Mouse (Mus musculus) cerebellum, adult 2 months (tissue): Measurements from ENCODE around the gene Hip1r. TPM values are rescaled to one million over a fixed set of nuclear protein-coding genes. Genes with fewer than 3 reads are reported as not detected.

Experiments
- DNase-seq, 2 experiments: peaks; one replicate each; pipeline ENCODE4 v3.0.0; 2021
- H3K27ac ChIP-seq: fragments of 200-500 bp; 2 replicates; pipeline ENCODE4 v1.5.1; 2012; ENCODE audit warnings: low read length, control low read depth, inconsistent platforms; ENCODE audit not compliant: insufficient read depth
- H3K27me3 ChIP-seq: fragments of 200-500 bp; 2 replicates; pipeline ENCODE4 v1.6.1; 2012; ENCODE audit warnings: inconsistent platforms, mild to moderate bottlenecking, low read length, moderate library complexity; ENCODE audit not compliant: control insufficient read depth, insufficient read depth
- H3K4me1 ChIP-seq: fragments of 200-500 bp; 2 replicates; pipeline ENCODE4 v1.6.1; 2011; ENCODE audit warnings: low read length; ENCODE audit not compliant: control insufficient read depth, insufficient read depth
- H3K4me3 ChIP-seq: fragments of 200-500 bp; replicated peaks from 2 replicates; pipeline ENCODE3; 2011; ENCODE audit warnings: mild to moderate bottlenecking, low read depth, low read length, control low read depth; ENCODE audit not compliant: insufficient read depth
- CTCF ChIP-seq: fragments of 200-500 bp; IDR thresholded peaks from 2 replicates; pipeline ENCODE4 v1.5.1; 2011; ENCODE audit warnings: low read depth, mild to moderate bottlenecking, control low read depth, low read length, moderate library complexity, borderline replicate concordance; ENCODE audit not compliant: insufficient read depth
- POLR2A ChIP-seq: fragments of 200-500 bp; IDR thresholded peaks from 2 replicates; pipeline ENCODE4 v1.6.1; 2011; ENCODE audit warnings: low read length, control low read depth, borderline replicate concordance; ENCODE audit not compliant: insufficient read depth
- WGBS: fragments of 180-500 bp; shearing (Covaris S2); methylation state at CpG from one replicate; pipeline ENCODE4 v1.1.7; 2018; 5-methylcytosine and 5-hydroxymethylcytosine counted together
- polyA plus RNA-seq: library from polyadenylated mRNA; depleted of rRNA; stranded (reverse); fragments of >200 nt; gene quantifications from 2 replicates; pipeline ENCODE4 v1.2.3, GENCODE M21; 2012

The Hip1r gene
- polyA plus RNA-seq, 1 experiment: 42.4 TPM

DNA sequence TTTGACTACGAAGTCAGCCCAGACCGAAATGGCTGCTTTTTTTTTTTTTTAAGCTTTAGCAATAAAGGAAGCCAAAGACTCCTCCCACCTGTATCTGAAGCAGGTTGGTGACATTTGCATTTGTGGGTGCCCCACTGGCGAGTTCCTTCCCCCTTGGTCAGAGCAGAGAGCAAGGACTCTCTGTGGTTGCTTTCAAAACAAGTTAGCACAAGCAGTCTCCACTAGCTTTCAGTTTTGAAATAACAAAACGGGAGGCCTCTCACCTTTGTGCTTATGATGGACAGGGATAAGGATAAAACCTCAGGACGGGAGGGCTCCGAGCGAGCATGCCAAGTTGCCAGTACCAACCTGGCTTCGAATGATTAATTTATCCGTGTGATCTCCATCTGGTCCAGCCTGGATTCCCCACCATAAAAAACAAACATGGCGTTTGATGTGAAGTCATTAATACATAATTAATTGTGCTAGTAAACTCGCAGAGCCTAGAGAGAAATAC, 1.2 kb downstream of the Hip1r start:
- H3K4me1 ChIP-seq: peaks cover 9% of the 10 kb centered on the region
- H3K4me3 ChIP-seq: peak overlapping the region; percentile 45
- WGBS: 4% methylated on average over 11 of the region's 11 CpGs
- H3K27ac ChIP-seq: 0 out of 2 replicates have a peak overlapping the region, but pooled peaks have one; percentile 28
- no peak for TF ChIP-seq POLR2A
- TF ChIP-seq CTCF: no peak
- DNase-seq: peak in 1 of 2 experiments; percentile 37
- H3K27me3 ChIP-seq: no peaks in the 10 kb centered on the region

- H3K27ac ChIP-seq: no peak overlapping the region
- 53% methylated on average over 6 of the region's 6 CpGs for WGBS
- no peak for DNase-seq
- H3K4me1 ChIP-seq: peaks cover 17% of the 10 kb centered on the region
- TF ChIP-seq CTCF: no peak
- TF ChIP-seq POLR2A: no peak
- H3K27me3 ChIP-seq: no peaks in the 10 kb centered on the region
- H3K4me3 ChIP-seq: no peak overlapping the region
Observed at GRCm38 (mm10) chr5:123975668-123976180, 2.3 kb downstream of the Hip1r start.

- no peak overlapping the region for H3K27ac ChIP-seq
- H3K27me3 ChIP-seq: no peaks in the 10 kb centered on the region
- no peak overlapping the region for H3K4me3 ChIP-seq
- H3K4me1 ChIP-seq: peaks cover 26% of the 10 kb centered on the region
- no peak for DNase-seq
- TF ChIP-seq CTCF (no peak), POLR2A (no peak)
- WGBS: 87% methylated on average over 3 of the region's 3 CpGs
Observed at GRCm38 (mm10) chr5:123977231-123977630, 3.8 kb downstream of the Hip1r start.

- H3K4me1 ChIP-seq: peaks cover 26% of the 10 kb centered on the region
- no peak overlapping the region for H3K27ac ChIP-seq
- TF ChIP-seq CTCF (no peak), POLR2A (no peak)
- no peak overlapping the region for H3K4me3 ChIP-seq
- H3K27me3 ChIP-seq: no peaks in the 10 kb centered on the region
- 49% methylated on average over 5 of the region's 5 CpGs for WGBS
- DNase-seq: peak in 1 of 2 experiments; percentile 14
Observed at GRCm38 (mm10) chr5:123978131-123978530, 4.7 kb downstream of the Hip1r start.

- no peak overlapping the region for H3K4me3 ChIP-seq
- H3K4me1 ChIP-seq: peaks cover 26% of the 10 kb centered on the region
- WGBS: 29% methylated on average over 18 of the region's 18 CpGs
- H3K27ac ChIP-seq: no peak overlapping the region
- TF ChIP-seq CTCF: no peak
- no peak for TF ChIP-seq POLR2A
- DNase-seq: peak in 1 of 2 experiments; percentile 27
- H3K27me3 ChIP-seq: no peaks in the 10 kb centered on the region
Observed at GRCm38 (mm10) chr5:123979221-123979979, 6.0 kb downstream of the Hip1r start.

DNA sequence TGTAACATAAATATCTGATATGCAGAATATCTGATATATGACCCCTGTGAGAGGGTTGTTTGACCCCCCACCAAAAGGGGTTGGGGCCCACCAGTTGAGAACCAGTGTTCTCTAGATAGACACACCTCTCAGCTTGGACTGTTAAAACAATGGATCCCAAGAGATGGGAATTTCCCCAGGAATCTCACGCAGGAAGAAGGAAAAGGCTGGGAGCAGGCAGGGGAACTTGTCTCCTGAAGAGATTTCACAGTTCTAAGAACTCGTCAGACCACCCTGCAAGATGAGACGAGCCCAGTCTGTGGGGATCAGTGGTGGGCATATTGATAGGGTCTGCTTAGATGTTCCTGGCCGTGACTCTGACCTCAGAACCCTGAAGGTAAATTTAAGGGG, 6.5 kb downstream of the Hip1r start:
- no peak for DNase-seq
- H3K27ac ChIP-seq: no peak overlapping the region
- TF ChIP-seq POLR2A (no peak), CTCF (no peak)
- 71% methylated on average over 4 of the region's 4 CpGs for WGBS
- no peak overlapping the region for H3K4me3 ChIP-seq
- peaks cover 26% of the 10 kb centered on the region for H3K4me1 ChIP-seq
- no peaks in the 10 kb centered on the region for H3K27me3 ChIP-seq

GRCm38 (mm10) chr5:123980521-123981249, 7.3 kb downstream of the Hip1r start:
- H3K27me3 ChIP-seq: no peaks in the 10 kb centered on the region
- no peak for TF ChIP-seq POLR2A
- no peak for TF ChIP-seq CTCF
- H3K27ac ChIP-seq: peak overlapping the region; percentile 68
- DNase-seq: peak; percentile 37 to 60
- 35% methylated on average over 9 of the region's 9 CpGs for WGBS
- H3K4me3 ChIP-seq: no peak overlapping the region
- H3K4me1 ChIP-seq: peaks cover 30% of the 10 kb centered on the region
